Mouse (Mus musculus): ENCODE data around the gene Por. TPM values are rescaled to one million over a fixed set of nuclear protein-coding genes. Genes with fewer than 3 reads are reported as not detected.

The Por gene
- total and polyA plus RNA-seq, 3 experiments, result 40.3 to 64.4 TPM; not detected in 1

DNA sequence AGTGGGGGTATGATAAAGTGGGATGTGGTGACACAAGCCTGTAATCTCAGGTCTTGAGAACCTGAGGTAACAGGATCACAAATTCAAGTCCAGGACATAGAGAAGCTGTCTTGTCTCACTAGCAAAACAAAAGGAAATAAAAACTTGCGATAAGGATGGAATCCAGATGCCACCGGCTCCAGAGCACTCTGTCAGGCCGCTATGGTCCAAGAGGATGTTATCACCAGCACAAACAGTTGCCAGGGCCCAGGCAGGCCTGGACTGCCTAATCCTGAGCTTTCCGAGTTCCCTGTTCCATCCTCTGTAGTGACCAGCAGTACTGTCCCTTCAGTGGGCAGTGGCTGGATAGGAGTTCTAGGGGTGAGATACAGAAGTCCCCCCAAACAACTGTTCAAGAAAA is 9.9 kb upstream of the Por start:
- Histone ChIP-seq H3K4me1 (ENCODE audit: control insufficient read depth in 1 of 2, insufficient read depth in 2 of 2, low read length in 2 of 2) (0 out of 4 replicates have a peak, but pooled peaks cover 0 to 3% of the 10 kb centered on the region in 2 experiments), H3K9me3 (replicated peaks; ENCODE audit: insufficient read depth, low read length) (no peaks in the 10 kb centered on the region), H3K27ac (ENCODE audit: control insufficient read depth, low read depth, low read length) (no peak overlapping the region), H3K27me3 (ENCODE audit: control insufficient read depth in 1 of 2, insufficient read depth in 2 of 2, low read length in 2 of 2) (no peaks in the 10 kb centered on the region), H3K9ac (ENCODE audit: control insufficient read depth, low read depth, low read length, poor library complexity, severe bottlenecking) (no peak overlapping the region), H3K36me3 (ENCODE audit: control insufficient read depth in 1 of 2, insufficient read depth in 2 of 2, low read length in 2 of 2) (peaks cover 0 to 2% of the 10 kb centered on the region in 2 experiments; a peak in 1 of 4 replicates), H3K79me2 (ENCODE audit: control insufficient read depth, insufficient read depth, low read length, poor library complexity) (no peaks in the 10 kb centered on the region; the same call in 1 of the 2 replicates), H3K4me3 (ENCODE audit: control insufficient read depth in 1 of 2, insufficient read depth in 1 of 2, low read depth in 2 of 2, low read length in 2 of 2) (no peak overlapping the region)
- no peak for TF ChIP-seq TAL1 (IDR thresholded peaks at IDR 0.05; ENCODE audit: low read length)
- no peak for TF ChIP-seq TCF12 (IDR thresholded peaks at IDR 0.05; ENCODE audit: low read depth, low read length)
- no peak for TF ChIP-seq RAD21 (IDR thresholded peaks at IDR 0.05; ENCODE audit: low read depth, low read length)
- no peak for TF ChIP-seq ETS1 (IDR thresholded peaks at IDR 0.05; ENCODE audit: low read depth, low read length)
- TF ChIP-seq POLR2AphosphoS5 (IDR thresholded peaks at IDR 0.05; ENCODE audit: borderline replicate concordance, low read depth, low read length), result no peak
- no peak for TF ChIP-seq ZC3H11A (IDR thresholded peaks at IDR 0.05; ENCODE audit: low read depth, low read length)
- TF ChIP-seq ZMIZ1 (IDR thresholded peaks at IDR 0.05; ENCODE audit: low read depth, low read length), result no peak
- TF ChIP-seq MYC (IDR thresholded peaks at IDR 0.05; ENCODE audit: low read depth, low read length), result no peak
- TF ChIP-seq ZNF384 (IDR thresholded peaks at IDR 0.05; ENCODE audit: low read depth, low read length), result no peak
- no peak for TF ChIP-seq MXI1 (IDR thresholded peaks at IDR 0.05; ENCODE audit: low read depth, low read length)
- no peak for TF ChIP-seq POLR2A (IDR thresholded peaks at IDR 0.05; ENCODE audit: control insufficient read depth in 1 of 2, insufficient read depth in 1 of 2, low read depth in 1 of 2, low read length in 2 of 2, poor library complexity in 1 of 2)
- TF ChIP-seq NELFE (IDR thresholded peaks at IDR 0.05; ENCODE audit: low read depth, low read length), result no peak
- TF ChIP-seq GABPA (IDR thresholded peaks at IDR 0.05; ENCODE audit: low read depth, low read length), result no peak
- DNase-seq (ENCODE audit: low read depth, low spot score), result no peak

DNA sequence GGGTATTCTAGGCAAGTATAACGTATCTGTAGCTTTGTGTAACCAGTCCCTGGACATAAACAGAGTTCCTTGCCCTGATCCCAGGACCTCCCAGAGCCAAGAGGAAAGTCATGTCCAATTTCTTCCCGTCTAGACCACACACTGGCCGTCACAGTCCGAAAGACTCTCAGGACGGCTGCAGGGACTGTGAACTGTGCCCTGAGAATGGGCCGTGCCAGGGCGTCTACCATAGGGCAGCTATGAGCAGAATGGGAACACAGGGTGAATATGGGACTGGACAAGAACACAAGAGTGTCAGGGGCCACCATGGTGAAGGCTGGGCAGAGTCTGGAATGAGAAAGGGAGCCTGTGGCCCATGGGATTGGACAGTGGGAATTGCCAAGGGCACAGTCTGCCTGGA is 9.3 kb upstream of the Por start:
- H3K27ac ChIP-seq (ENCODE audit: control insufficient read depth, low read depth, low read length), result no peak overlapping the region
- H3K9me3 ChIP-seq (replicated peaks; ENCODE audit: insufficient read depth, low read length), result no peaks in the 10 kb centered on the region
- H3K36me3 ChIP-seq (ENCODE audit: control insufficient read depth in 1 of 2, insufficient read depth in 2 of 2, low read length in 2 of 2), result peaks cover 0 to 2% of the 10 kb centered on the region in 2 experiments; a peak in 1 of 4 replicates
- no peak for DNase-seq (ENCODE audit: low read depth, low spot score)
- 0 out of 4 replicates have a peak, but pooled peaks cover 0 to 3% of the 10 kb centered on the region in 2 experiments for H3K4me1 ChIP-seq (ENCODE audit: control insufficient read depth in 1 of 2, insufficient read depth in 2 of 2, low read length in 2 of 2)
- H3K4me3 ChIP-seq (ENCODE audit: control insufficient read depth in 1 of 2, insufficient read depth in 1 of 2, low read depth in 2 of 2, low read length in 2 of 2), result no peak overlapping the region
- H3K79me2 ChIP-seq (ENCODE audit: control insufficient read depth, insufficient read depth, low read length, poor library complexity), result no peaks in the 10 kb centered on the region; the same call in 1 of the 2 replicates
- H3K27me3 ChIP-seq (ENCODE audit: control insufficient read depth in 1 of 2, insufficient read depth in 2 of 2, low read length in 2 of 2), result no peaks in the 10 kb centered on the region
- TF ChIP-seq MYB (IDR thresholded peaks at IDR 0.05; ENCODE audit: low read depth, low read length) (no peak), GATA1 (IDR thresholded peaks at IDR 0.05; ENCODE audit: low read depth, low read length) (no peak), MXI1 (IDR thresholded peaks at IDR 0.05; ENCODE audit: low read depth, low read length) (no peak), ZC3H11A (IDR thresholded peaks at IDR 0.05; ENCODE audit: low read depth, low read length) (no peak), BHLHE40 (IDR thresholded peaks at IDR 0.05; ENCODE audit: borderline replicate concordance, low read depth, low read length) (no peak), KAT2A (conservative IDR thresholded peaks at IDR 0.05; ENCODE audit: low read depth, low read length) (no peak), TCF12 (IDR thresholded peaks at IDR 0.05; ENCODE audit: low read depth, low read length) (no peak), UBTF (IDR thresholded peaks at IDR 0.05; ENCODE audit: borderline replicate concordance, insufficient read depth, low read depth, low read length) (no peak), TBP (IDR thresholded peaks at IDR 0.05; ENCODE audit: low read depth, low read length) (no peak), ZKSCAN1 (IDR thresholded peaks at IDR 0.05; ENCODE audit: low read depth, low read length) (no peak), TAL1 (IDR thresholded peaks at IDR 0.05; ENCODE audit: low read length) (no peak), ETS1 (IDR thresholded peaks at IDR 0.05; ENCODE audit: low read depth, low read length) (no peak), RCOR1 (IDR thresholded peaks at IDR 0.05; ENCODE audit: low read depth, low read length) (no peak), CTCF (IDR thresholded peaks at IDR 0.05 in 2 of 3, conservative IDR thresholded peaks at IDR 0.05 in 1 of 3; ENCODE audit: control insufficient read depth in 1 of 3, insufficient read depth in 1 of 3, low read depth in 2 of 3, low read length in 3 of 3, poor library complexity in 1 of 3, severe bottlenecking in 1 of 3) (no peak), E2F4 (IDR thresholded peaks at IDR 0.05; ENCODE audit: borderline replicate concordance, low read depth, low read length) (no peak), CHD2 (IDR thresholded peaks at IDR 0.05; ENCODE audit: low read length) (no peak), ELF1 (IDR thresholded peaks at IDR 0.05; ENCODE audit: low read depth, low read length) (no peak), USF2 (IDR thresholded peaks at IDR 0.05; ENCODE audit: borderline replicate concordance in 1 of 2, insufficient read depth in 1 of 2, low read depth in 1 of 2, low read length in 2 of 2) (no peak), CHD1 (IDR thresholded peaks at IDR 0.05; ENCODE audit: low read depth, low read length) (no peak), HCFC1 (IDR thresholded peaks at IDR 0.05; ENCODE audit: low read depth, low read length) (no peak)
- H3K9ac ChIP-seq (ENCODE audit: control insufficient read depth, low read depth, low read length, poor library complexity, severe bottlenecking), result no peak overlapping the region
